Mouse (Mus musculus) forebrain, postnatal 0 days (tissue): ENCODE measurements at regions not wholly inside any gene's neighbourhood (a gene's known extent, or its start where the extent isn't known, plus 50 kb on each side); places are given as distances from the start of the nearest gene placed in this dataset.

Experiments used
- ATAC-seq: fragments of 200-750 bp; cut with Nextera tagmentation; 2 replicates; pipeline ENCODE4 v1.8.0; 2017; ENCODE audit warnings: mild to moderate bottlenecking, moderate library complexity
- DNase-seq: peaks from one replicate; pipeline ENCODE4 v3.0.0-alpha.2; 2015
- H3K27ac ChIP-seq: fragments of 300-500 bp; sonication (generic); 2 replicates; pipeline ENCODE4 v1.5.1; 2014; ENCODE audit warnings: low read depth, mild to moderate bottlenecking, antibody characterized with exemption, low read length, moderate library complexity, mixed read lengths
- H3K27me3 ChIP-seq: fragments of 300-500 bp; sonication (generic); 2 replicates; pipeline ENCODE4 v1.6.1; 2014; ENCODE audit warnings: mild to moderate bottlenecking, low read length, mixed read lengths; ENCODE audit not compliant: insufficient read depth
- H3K36me3 ChIP-seq: fragments of 300-500 bp; sonication (generic); 2 replicates; pipeline ENCODE4 v1.6.1; 2014; ENCODE audit warnings: mild to moderate bottlenecking, moderate library complexity; ENCODE audit not compliant: insufficient read depth
- H3K4me1 ChIP-seq: fragments of 300-500 bp; sonication (generic); 2 replicates; pipeline ENCODE4 v1.6.1; 2014; ENCODE audit warnings: antibody characterized with exemption; ENCODE audit not compliant: insufficient read depth
- H3K4me2 ChIP-seq: fragments of 300-500 bp; sonication (generic); 2 replicates; pipeline ENCODE4 v1.6.1; 2014; ENCODE audit warnings: low read depth, mild to moderate bottlenecking, moderate library complexity
- H3K4me3 ChIP-seq: fragments of 300-500 bp; sonication (generic); 2 replicates; pipeline ENCODE4 v1.5.1; 2014; ENCODE audit warnings: low read depth, low read length, mixed read lengths
- H3K9ac ChIP-seq: fragments of 300-500 bp; sonication (generic); 2 replicates; pipeline ENCODE4 v1.6.1; 2014; ENCODE audit warnings: mild to moderate bottlenecking
- H3K9me3 ChIP-seq: fragments of 300-500 bp; sonication (generic); 2 replicates; pipeline ENCODE4 v1.6.1; 2016; ENCODE audit warnings: low read length
- CTCF ChIP-seq: sonication (generic); IDR thresholded peaks from 2 replicates; pipeline ENCODE4 v1.5.1; 2016; ENCODE audit warnings: antibody characterized with exemption, control low read depth, low read depth
- WGBS: fragments of 180-500 bp; shearing (Covaris S2); extraction: QIAGEN DNeasy Blood & Tissue Kit; methylation state at CpG from one replicate; pipeline ENCODE4 v1.1.7; 2014; 5-methylcytosine and 5-hydroxymethylcytosine counted together

DNA sequence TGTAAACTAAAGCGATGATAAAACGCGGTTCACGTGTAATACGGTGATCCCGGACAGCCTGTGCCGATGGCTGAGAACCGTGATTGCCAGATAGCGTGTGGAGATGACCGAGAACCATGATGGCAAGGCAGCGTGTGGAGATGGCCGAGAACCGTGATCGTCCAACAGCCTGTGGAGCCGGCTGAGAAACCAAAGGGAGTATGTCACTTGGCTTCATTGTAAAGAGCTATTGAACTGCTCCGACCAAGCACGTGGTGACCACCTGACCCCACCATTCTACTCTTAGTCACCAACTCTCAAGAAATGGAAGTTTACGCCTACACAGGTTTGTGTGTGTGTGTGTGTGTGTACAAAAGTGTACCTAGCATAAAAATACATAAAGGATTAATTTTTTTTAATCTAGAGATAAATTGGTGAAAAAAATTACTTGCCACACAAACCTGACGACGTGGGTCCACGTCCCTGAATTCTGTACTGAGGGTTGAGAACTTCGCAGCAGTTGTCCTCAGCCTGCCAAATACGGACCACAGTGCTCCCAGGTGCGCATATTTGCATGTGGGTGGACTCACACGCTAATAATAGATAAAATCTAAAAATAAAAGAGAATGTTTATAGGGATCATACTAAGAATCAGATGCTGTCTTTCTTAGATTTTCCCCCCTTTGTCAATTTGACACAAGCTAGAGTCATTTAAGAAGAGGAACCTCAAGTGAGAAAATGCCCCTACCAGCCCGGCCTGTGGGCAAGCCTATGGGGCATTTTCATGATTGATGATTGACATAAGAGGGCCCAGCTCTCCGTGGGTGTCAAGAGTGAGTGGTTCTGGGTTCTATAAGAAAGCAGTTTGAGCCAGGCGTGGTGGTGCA lies 56.6 kb upstream of the Mef2a start:
- no peaks in the 10 kb centered on the region for H3K27me3 ChIP-seq
- TF ChIP-seq CTCF = no peak
- no peak overlapping the region for H3K27ac ChIP-seq
- no peak overlapping the region for H3K4me2 ChIP-seq
- no peak overlapping the region for H3K4me3 ChIP-seq
- no peaks in the 10 kb centered on the region for H3K9me3 ChIP-seq
- ATAC-seq (no peak), DNase-seq (no peak)
- 94% methylated on average over 28 of the region's 28 CpGs for WGBS
- H3K4me1 ChIP-seq = no peaks in the 10 kb centered on the region
- no peaks in the 10 kb centered on the region for H3K36me3 ChIP-seq
- no peak overlapping the region for H3K9ac ChIP-seq

- H3K27me3 ChIP-seq = no peaks in the 10 kb centered on the region
- no peak overlapping the region for H3K4me3 ChIP-seq
- H3K9me3 ChIP-seq = no peaks in the 10 kb centered on the region
- no peak for DNase-seq
- H3K9ac ChIP-seq = no peak overlapping the region
- no peak overlapping the region for H3K27ac ChIP-seq
- H3K36me3 ChIP-seq = no peaks in the 10 kb centered on the region
- no peak overlapping the region for H3K4me2 ChIP-seq
- no peaks in the 10 kb centered on the region for H3K4me1 ChIP-seq
- no peak for TF ChIP-seq CTCF
- WGBS = 92% methylated on average over 3 of the region's 3 CpGs
- ATAC-seq = no peak
These were observed 55.7 kb upstream of the Mef2a start for GRCm38 (mm10) chr7:67428388-67428787.

- DNase-seq = no peak
- H3K4me1 ChIP-seq = peaks cover 12% of the 10 kb centered on the region
- no peak overlapping the region for H3K27ac ChIP-seq
- H3K4me2 ChIP-seq = no peak overlapping the region
- H3K9ac ChIP-seq = no peak overlapping the region
- TF ChIP-seq CTCF = no peak
- ATAC-seq = no peak
- no peaks in the 10 kb centered on the region for H3K9me3 ChIP-seq
- H3K27me3 ChIP-seq = no peaks in the 10 kb centered on the region
- H3K4me3 ChIP-seq = no peak overlapping the region
- no peaks in the 10 kb centered on the region for H3K36me3 ChIP-seq
These were observed 53.4 kb upstream of the Mef2a start for GRCm38 (mm10) chr7:67426076-67426475.

GRCm38 (mm10) chr7:67425581-67425980 lies 52.9 kb upstream of the Mef2a start:
- Histone ChIP-seq H3K4me3 (no peak overlapping the region), H3K4me2 (no peak overlapping the region), H3K4me1 (peaks cover 16% of the 10 kb centered on the region), H3K9me3 (no peaks in the 10 kb centered on the region), H3K9ac (no peak overlapping the region), H3K27ac (no peak overlapping the region), H3K27me3 (no peaks in the 10 kb centered on the region), H3K36me3 (no peaks in the 10 kb centered on the region)
- ATAC-seq (no peak), DNase-seq (no peak)
- no peak for TF ChIP-seq CTCF
- WGBS = 52% methylated on average over 1 of the region's 1 CpGs

DNA sequence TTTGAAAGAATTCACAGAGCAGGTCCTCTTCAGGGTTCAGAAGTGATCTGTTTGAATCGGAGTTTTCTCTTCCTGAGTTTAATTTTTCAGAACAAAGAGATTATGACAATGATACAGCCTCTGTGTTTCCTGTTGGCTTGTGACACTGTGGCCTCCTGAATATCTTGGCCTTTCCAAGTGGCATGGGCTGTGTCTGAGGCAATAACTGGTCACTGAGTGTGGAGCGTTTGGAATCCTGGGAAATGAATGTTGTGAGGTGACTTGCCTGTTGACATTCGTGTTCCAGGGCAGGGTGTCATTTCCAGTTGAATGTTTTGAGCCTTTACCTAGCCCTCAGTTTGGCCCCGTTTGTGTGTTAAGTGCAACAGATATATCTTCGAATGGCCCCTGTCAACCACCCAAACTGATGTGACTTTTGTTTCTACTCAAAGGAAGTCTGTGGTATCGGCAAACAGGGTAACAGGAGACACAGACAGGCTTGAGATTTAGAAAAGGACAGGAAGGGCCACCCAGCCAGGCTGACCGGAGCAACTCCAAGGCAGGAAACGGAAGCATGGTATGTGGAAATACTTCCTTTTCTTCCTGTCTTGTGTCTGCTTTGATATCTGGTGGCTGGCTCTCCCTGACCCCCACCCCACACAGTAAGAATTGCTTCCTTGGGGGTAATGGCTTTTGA lies 52.3 kb upstream of the Mef2a start:
- no peak overlapping the region for H3K27ac ChIP-seq
- H3K4me3 ChIP-seq = no peak overlapping the region
- H3K36me3 ChIP-seq = no peaks in the 10 kb centered on the region
- TF ChIP-seq CTCF = no peak
- no peak for ATAC-seq
- H3K9ac ChIP-seq = no peak overlapping the region
- H3K27me3 ChIP-seq = no peaks in the 10 kb centered on the region
- peaks cover 16% of the 10 kb centered on the region for H3K4me1 ChIP-seq
- DNase-seq = no peak
- H3K4me2 ChIP-seq = no peak overlapping the region
- WGBS = 86% methylated on average over 8 of the region's 8 CpGs
- no peaks in the 10 kb centered on the region for H3K9me3 ChIP-seq
